Mouse (Mus musculus) E14TG2a.4 (cell line): ENCODE measurements around the gene Trp63.

Experiments
- CTCF ChIP-seq: conservative IDR thresholded peaks from 2 replicates; pipeline ENCODE4 v1.5.1; 2014; ENCODE audit warnings: low read length
- NANOG ChIP-seq: IDR thresholded peaks from 2 replicates; pipeline ENCODE4 v1.6.1; 2014; ENCODE audit warnings: borderline replicate concordance, low read length, mixed read lengths
- POU5F1 ChIP-seq: IDR thresholded peaks from 2 replicates; pipeline ENCODE4 v1.6.1; 2014; ENCODE audit warnings: low read length, borderline replicate concordance

- TF ChIP-seq CTCF (no peak), NANOG (no peak), POU5F1 (no peak)
These were observed 152.2 kb downstream of the Trp63 start for GRCm38 (mm10) chr16:25835723-25836122.
